Mouse (Mus musculus): ENCODE data around the gene Sik3. TPM values are rescaled to one million over a fixed set of nuclear protein-coding genes. Genes with fewer than 3 reads are reported as not detected.

Sik3 gene
- polyA plus RNA-seq, 1 experiment from 2014 or later, result 12.6 TPM

DNA sequence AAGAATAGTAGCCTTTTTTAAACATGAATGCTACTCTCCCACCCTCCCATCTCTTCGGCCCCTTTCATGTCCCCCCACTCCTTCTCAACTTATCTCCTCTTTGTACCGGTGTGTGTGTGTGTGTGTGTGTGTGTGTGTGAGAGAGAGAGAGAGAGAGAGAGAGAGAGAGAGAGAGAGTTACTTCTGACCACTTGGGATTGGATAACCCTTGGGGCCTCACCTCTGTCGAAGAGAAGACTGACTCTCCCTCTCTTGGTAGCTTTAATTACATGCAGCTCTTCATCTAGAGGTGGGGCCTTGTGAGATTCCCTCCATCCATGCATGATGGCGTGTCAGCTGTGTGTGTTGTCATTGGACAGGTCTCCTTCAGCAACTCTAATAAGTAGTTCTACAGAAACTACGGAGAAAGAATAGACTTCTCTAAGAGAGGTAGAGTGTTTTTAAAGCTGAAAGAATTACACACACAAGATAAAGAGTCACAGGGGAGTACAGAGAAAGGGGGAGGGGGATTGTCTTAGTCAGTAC, 162.2 kb downstream of the Sik3 start:
- Histone ChIP-seq H3K27ac (no peak overlapping the region), H3K9ac (replicated peaks) (no peak overlapping the region), H3K36me3 (peaks cover 16% of the 10 kb centered on the region; the same call in 1 of the 2 replicates), H3K4me3 (replicated peaks) (no peak overlapping the region), H3K4me1 (replicated peaks) (peaks cover 20% of the 10 kb centered on the region; the same call in 1 of the 2 replicates), H3K4me2 (no peak overlapping the region), H3K27me3 (no peaks in the 10 kb centered on the region), H3K9me3 (no peaks in the 10 kb centered on the region)
- ATAC-seq (ENCODE audit: insufficient number of reproducible peaks, insufficient read depth, low FRiP score, low TSS enrichment, low read depth), result no peak
- 86% methylated on average over 5 of the region's 5 CpGs for WGBS

DNA sequence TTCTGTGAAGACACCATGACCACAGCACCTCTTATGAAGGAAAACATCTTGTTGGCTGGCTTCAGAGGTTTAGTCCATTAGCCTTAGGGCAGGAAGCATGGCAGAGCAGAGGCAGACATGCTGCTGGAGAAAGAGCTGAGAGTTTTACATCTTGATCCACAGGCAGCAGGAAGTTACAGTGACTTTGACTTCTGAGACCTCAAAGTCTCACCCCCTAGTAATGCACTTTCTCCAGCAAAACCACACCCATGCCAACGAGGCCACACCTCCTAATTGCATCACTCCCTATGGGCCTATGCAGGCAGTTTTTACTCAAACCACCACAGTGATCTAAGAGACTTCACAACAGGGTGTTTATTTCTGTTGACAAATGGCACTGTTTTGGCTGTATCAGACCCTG, 162.7 kb downstream of the Sik3 start:
- Histone ChIP-seq H3K9ac (replicated peaks) (no peak overlapping the region), H3K9me3 (no peaks in the 10 kb centered on the region), H3K4me3 (replicated peaks) (no peak overlapping the region), H3K27me3 (no peaks in the 10 kb centered on the region), H3K36me3 (peaks cover 16% of the 10 kb centered on the region; the same call in 1 of the 2 replicates), H3K27ac (0 out of 2 replicates have a peak overlapping the region, but pooled peaks have one; percentile 0), H3K4me2 (no peak overlapping the region), H3K4me1 (replicated peaks) (peaks cover 15% of the 10 kb centered on the region; the same call in 1 of the 2 replicates)
- no peak for ATAC-seq (ENCODE audit: insufficient number of reproducible peaks, insufficient read depth, low FRiP score, low TSS enrichment, low read depth)
- WGBS, result 33% methylated on average over 1 of the region's 1 CpGs

DNA sequence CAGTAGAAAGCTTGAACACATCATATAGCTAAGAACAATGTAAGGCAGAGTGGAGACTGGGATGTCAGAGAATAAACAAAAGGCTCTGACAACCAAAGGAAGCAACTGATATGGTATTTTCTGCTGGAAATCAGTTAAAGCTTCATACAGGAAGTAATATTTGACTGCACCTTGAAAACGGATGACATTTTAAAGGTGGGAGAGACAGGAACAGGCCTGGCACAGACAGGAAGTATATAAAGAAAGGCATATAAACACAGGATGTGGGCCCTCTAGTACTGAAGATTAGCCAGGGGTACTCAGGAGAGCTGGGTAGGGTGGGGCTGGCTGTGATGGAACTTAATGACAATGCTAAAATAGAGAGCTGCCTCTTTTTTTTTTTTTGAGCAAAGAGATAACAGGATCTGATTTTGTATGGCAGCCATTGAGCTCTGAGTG, 163.3 kb downstream of the Sik3 start:
- WGBS, result 29% methylated on average over 1 of the region's 1 CpGs
- no peaks in the 10 kb centered on the region for H3K9me3 ChIP-seq
- ATAC-seq (ENCODE audit: insufficient number of reproducible peaks, insufficient read depth, low FRiP score, low TSS enrichment, low read depth), result no peak
- no peaks in the 10 kb centered on the region for H3K27me3 ChIP-seq
- H3K4me1 ChIP-seq (replicated peaks), result peaks cover 14% of the 10 kb centered on the region; the same call in 1 of the 2 replicates
- peaks cover 16% of the 10 kb centered on the region; the same call in 1 of the 2 replicates for H3K36me3 ChIP-seq
- H3K27ac ChIP-seq, result no peak overlapping the region
- no peak overlapping the region for H3K9ac ChIP-seq (replicated peaks)
- H3K4me2 ChIP-seq, result no peak overlapping the region
- H3K4me3 ChIP-seq (replicated peaks), result no peak overlapping the region

DNA sequence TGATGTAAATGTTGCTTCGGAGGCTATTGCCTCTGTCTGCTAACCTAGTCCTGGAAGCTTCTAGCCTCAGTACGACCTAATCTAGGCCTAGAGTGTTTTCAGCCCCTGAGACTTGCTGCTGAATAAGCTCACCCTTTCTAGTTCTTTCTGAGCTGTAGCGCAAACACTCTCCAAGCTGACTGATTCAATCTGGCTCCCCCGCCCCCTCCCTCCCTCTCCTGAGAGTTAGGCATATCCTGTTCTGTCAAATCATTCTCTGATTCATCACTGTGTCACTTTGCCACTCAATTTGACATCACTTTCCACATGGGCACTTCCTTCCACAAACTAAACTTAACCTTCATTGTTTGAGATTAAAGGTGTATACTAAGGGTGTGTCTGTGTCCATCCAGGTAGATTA, 164.0 kb downstream of the Sik3 start:
- H3K4me3 ChIP-seq (replicated peaks), result no peak overlapping the region
- ATAC-seq (ENCODE audit: insufficient number of reproducible peaks, insufficient read depth, low FRiP score, low TSS enrichment, low read depth), result no peak
- no peak overlapping the region for H3K27ac ChIP-seq
- 89% methylated on average over 4 of the region's 4 CpGs for WGBS
- H3K4me2 ChIP-seq, result no peak overlapping the region
- no peaks in the 10 kb centered on the region for H3K27me3 ChIP-seq
- no peak overlapping the region for H3K9ac ChIP-seq (replicated peaks)
- peaks cover 14% of the 10 kb centered on the region; the same call in 1 of the 2 replicates for H3K4me1 ChIP-seq (replicated peaks)
- peaks cover 16% of the 10 kb centered on the region; the same call in 1 of the 2 replicates for H3K36me3 ChIP-seq
- no peaks in the 10 kb centered on the region for H3K9me3 ChIP-seq

DNA sequence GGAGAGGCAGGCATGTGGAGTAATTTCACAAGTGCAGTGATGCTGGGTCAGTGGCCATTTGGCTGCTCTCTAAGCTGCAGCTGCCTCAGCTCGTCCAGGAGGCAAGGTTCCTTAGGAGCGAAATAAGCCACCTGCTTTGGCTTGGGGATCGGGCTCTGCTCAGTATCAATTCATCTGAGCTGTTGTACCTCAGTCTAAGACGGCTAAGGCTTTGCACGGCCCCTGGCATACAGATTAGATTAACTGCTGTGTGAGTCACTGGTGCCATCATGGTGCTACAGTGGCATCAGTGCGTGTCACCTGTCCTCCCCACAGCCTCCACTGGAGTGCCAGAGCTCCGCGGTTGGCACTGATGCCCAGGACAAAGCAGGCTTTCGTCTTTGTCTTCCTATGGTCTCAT, 166.0 kb downstream of the Sik3 start:
- Histone ChIP-seq H3K36me3 (peaks cover 16% of the 10 kb centered on the region; the same call in 1 of the 2 replicates), H3K27ac (no peak overlapping the region), H3K4me1 (replicated peaks) (0 out of 2 replicates have a peak, but pooled peaks cover 8% of the 10 kb centered on the region), H3K9me3 (no peaks in the 10 kb centered on the region), H3K27me3 (no peaks in the 10 kb centered on the region), H3K4me3 (replicated peaks) (no peak overlapping the region), H3K9ac (replicated peaks) (no peak overlapping the region), H3K4me2 (no peak overlapping the region)
- ATAC-seq (ENCODE audit: insufficient number of reproducible peaks, insufficient read depth, low FRiP score, low TSS enrichment, low read depth), result no peak
- 89% methylated on average over 9 of the region's 9 CpGs for WGBS

DNA sequence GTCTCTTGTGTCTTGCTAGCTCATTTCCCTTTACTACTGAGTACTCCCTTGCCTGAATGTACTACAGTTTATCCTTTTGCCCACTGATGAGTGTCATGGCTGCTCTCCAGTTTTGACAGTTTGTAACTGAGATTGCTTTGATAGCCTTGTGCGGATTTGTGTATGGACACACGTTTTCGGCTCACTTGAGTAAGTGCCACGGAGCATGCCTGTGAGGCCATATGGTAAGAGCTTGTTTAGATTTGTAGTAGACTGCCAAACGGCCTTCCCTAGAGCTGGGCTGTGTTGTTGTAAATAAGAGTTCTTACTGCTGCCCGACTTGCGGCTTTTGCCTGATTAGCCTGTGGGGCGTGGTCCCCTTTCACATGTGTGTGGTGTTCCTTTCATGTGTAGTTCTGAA, 168.7 kb downstream of the Sik3 start:
- H3K4me2 ChIP-seq, result no peak overlapping the region
- H3K4me3 ChIP-seq (replicated peaks), result no peak overlapping the region
- H3K27ac ChIP-seq, result no peak overlapping the region
- peaks cover 21% of the 10 kb centered on the region; the same call in 1 of the 2 replicates for H3K36me3 ChIP-seq
- 74% methylated on average over 8 of the region's 8 CpGs for WGBS
- H3K27me3 ChIP-seq, result no peaks in the 10 kb centered on the region
- 0 out of 2 replicates have a peak, but pooled peaks cover 3% of the 10 kb centered on the region for H3K4me1 ChIP-seq (replicated peaks)
- no peak for ATAC-seq (ENCODE audit: insufficient number of reproducible peaks, insufficient read depth, low FRiP score, low TSS enrichment, low read depth)
- no peak overlapping the region for H3K9ac ChIP-seq (replicated peaks)
- H3K9me3 ChIP-seq, result no peaks in the 10 kb centered on the region

DNA sequence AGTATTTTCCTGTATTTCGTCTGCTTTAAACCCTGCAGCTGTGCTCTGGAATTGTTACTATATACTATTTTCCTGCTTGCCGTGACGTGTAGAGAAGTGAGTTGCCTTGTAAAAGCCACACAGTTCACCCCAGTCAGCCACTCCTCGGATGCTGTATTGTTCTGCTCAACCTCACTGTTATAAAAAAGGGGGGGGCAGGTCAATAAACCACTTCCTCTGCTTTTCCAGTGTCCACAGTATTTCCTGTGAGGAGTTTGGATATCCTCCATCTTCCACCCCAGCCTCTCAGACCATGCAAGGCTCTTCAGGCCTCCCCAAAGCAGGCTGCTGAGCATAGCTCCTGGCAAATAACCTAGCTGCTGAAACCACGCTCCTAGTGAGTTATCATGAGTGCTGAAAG, 171.9 kb downstream of the Sik3 start:
- Histone ChIP-seq H3K36me3 (peaks cover 5% of the 10 kb centered on the region; the same call in 1 of the 2 replicates), H3K9me3 (no peaks in the 10 kb centered on the region), H3K4me3 (replicated peaks) (no peak overlapping the region), H3K9ac (replicated peaks) (no peak overlapping the region), H3K4me1 (replicated peaks) (0 out of 2 replicates have a peak, but pooled peaks cover 7% of the 10 kb centered on the region), H3K27me3 (no peaks in the 10 kb centered on the region), H3K27ac (peak overlapping the region; percentile 57), H3K4me2 (no peak overlapping the region)
- no peak for ATAC-seq (ENCODE audit: insufficient number of reproducible peaks, insufficient read depth, low FRiP score, low TSS enrichment, low read depth)
- 46% methylated on average over 5 of the region's 5 CpGs for WGBS

DNA sequence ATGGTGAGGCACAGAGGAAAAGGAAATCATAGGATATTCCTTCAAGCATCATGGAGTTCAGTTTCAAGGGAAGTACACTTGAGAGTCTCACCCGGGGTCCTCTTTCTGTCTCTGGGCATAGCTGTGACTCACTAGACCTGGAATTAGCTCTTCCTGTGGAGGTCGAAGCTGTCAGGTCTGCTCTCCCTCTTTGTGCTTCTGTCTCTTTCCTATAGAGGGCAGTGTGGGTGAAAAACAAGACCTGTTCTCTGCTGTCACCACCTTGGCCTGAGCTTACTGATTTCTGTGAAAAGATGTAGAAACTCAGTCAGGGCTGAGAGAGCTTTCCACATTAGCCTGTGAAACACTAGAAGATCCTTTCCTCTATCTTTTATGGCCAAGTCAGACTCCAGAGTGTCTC, 172.6 kb downstream of the Sik3 start:
- ATAC-seq (ENCODE audit: insufficient number of reproducible peaks, insufficient read depth, low FRiP score, low TSS enrichment, low read depth), result no peak
- Histone ChIP-seq H3K4me1 (replicated peaks) (0 out of 2 replicates have a peak, but pooled peaks cover 7% of the 10 kb centered on the region), H3K36me3 (peaks cover 5% of the 10 kb centered on the region; the same call in 1 of the 2 replicates), H3K9me3 (no peaks in the 10 kb centered on the region), H3K4me3 (replicated peaks) (no peak overlapping the region), H3K9ac (replicated peaks) (no peak overlapping the region), H3K27me3 (no peaks in the 10 kb centered on the region), H3K27ac (peak overlapping the region; percentile 57), H3K4me2 (no peak overlapping the region)
- WGBS, result 43% methylated on average over 2 of the region's 2 CpGs

DNA sequence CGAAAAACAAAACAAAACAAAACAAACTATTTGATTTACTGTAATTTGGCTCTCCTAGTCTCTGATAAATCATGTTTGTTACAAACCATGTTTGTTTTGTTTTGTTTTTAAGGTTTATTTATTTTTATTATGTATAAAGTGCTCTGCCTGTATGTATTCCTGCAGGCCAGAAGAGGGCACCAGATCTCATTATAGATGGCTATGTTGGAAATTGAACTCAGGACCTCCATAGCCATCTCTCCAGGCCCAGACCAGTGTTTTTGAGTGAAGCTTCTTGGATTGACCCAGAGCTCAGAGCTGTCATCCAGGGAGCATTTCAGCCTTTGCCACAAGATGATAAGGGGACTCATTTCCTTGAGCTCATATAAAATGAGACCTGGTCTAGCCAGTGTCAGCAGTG, 173.8 kb downstream of the Sik3 start:
- Histone ChIP-seq H3K9ac (replicated peaks) (no peak overlapping the region), H3K4me3 (replicated peaks) (no peak overlapping the region), H3K27me3 (no peaks in the 10 kb centered on the region), H3K9me3 (no peaks in the 10 kb centered on the region), H3K4me2 (no peak overlapping the region), H3K27ac (no peak overlapping the region), H3K4me1 (replicated peaks) (0 out of 2 replicates have a peak, but pooled peaks cover 7% of the 10 kb centered on the region), H3K36me3 (peaks cover 5% of the 10 kb centered on the region; the same call in 1 of the 2 replicates)
- WGBS, result 86% methylated on average over 1 of the region's 1 CpGs
- no peak for ATAC-seq (ENCODE audit: insufficient number of reproducible peaks, insufficient read depth, low FRiP score, low TSS enrichment, low read depth)

DNA sequence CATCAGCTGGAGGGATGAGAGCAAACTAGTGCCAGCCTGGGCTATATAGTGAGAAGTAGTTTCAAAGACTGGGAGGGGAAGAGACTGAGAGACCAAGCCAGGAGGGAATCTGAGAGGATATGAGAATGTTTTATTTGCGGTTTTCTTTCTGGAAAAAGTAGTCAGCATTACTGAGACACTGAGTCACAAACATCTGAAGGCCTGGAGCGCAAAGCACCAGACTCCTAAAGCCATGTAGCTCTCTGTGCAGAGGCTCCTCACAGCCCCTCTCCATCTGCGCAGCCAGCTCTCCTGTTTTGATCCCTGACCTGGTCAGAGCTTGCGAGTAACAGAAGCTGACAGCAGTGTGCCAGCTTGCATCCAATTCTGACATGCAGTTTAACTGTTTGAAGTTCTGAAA, 175.8 kb downstream of the Sik3 start:
- H3K9ac ChIP-seq (replicated peaks), result no peak overlapping the region
- WGBS, result 76% methylated on average over 4 of the region's 4 CpGs
- peaks cover 5% of the 10 kb centered on the region; the same call in 1 of the 2 replicates for H3K36me3 ChIP-seq
- H3K27me3 ChIP-seq, result no peaks in the 10 kb centered on the region
- ATAC-seq (ENCODE audit: insufficient number of reproducible peaks, insufficient read depth, low FRiP score, low TSS enrichment, low read depth), result no peak
- 0 out of 2 replicates have a peak, but pooled peaks cover 7% of the 10 kb centered on the region for H3K4me1 ChIP-seq (replicated peaks)
- H3K4me2 ChIP-seq, result no peak overlapping the region
- H3K4me3 ChIP-seq (replicated peaks), result no peak overlapping the region
- H3K9me3 ChIP-seq, result no peaks in the 10 kb centered on the region
- H3K27ac ChIP-seq, result no peak overlapping the region

DNA sequence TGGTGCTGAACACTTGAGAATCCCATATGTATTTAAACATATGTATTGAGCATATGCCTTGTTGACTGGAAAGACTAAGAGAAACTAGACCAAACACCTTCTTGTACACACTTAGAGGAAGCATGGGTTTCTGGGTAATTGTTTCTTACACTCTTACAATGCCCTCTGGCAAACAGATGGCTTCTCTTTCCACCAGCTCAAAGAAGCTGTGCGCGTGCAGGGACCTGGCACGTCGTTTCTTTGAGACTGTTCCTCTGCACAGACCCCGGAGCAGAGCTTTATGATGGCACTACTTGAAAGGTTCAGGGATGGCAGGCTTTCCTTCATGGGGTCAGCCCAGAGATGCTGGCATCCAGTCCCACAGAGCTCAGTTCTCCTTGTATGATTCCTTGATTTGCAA, 176.3 kb downstream of the Sik3 start:
- Histone ChIP-seq H3K36me3 (peaks cover 11% of the 10 kb centered on the region; the same call in 1 of the 2 replicates), H3K27me3 (no peaks in the 10 kb centered on the region), H3K4me3 (replicated peaks) (no peak overlapping the region), H3K4me2 (no peak overlapping the region), H3K9me3 (no peaks in the 10 kb centered on the region), H3K27ac (0 out of 2 replicates have a peak overlapping the region, but pooled peaks have one; percentile 41), H3K9ac (replicated peaks) (no peak overlapping the region), H3K4me1 (replicated peaks) (0 out of 2 replicates have a peak, but pooled peaks cover 5% of the 10 kb centered on the region)
- WGBS, result 32% methylated on average over 5 of the region's 5 CpGs
- no peak for ATAC-seq (ENCODE audit: insufficient number of reproducible peaks, insufficient read depth, low FRiP score, low TSS enrichment, low read depth)
